Mouse (Mus musculus) midbrain, postnatal 0 days (tissue): ENCODE results near the gene Arl1. TPM values are rescaled to one million over a fixed set of nuclear protein-coding genes. Genes with fewer than 3 reads are reported as not detected.
A peak's percentile ranks its signal among the peaks of the same experiment; 100 is the strongest.

Experiments used
- ATAC-seq: fragments of 200-750 bp; cut with Nextera tagmentation; 2 replicates; pipeline ENCODE4 v1.8.0; 2017; ENCODE audit warnings: moderate number of reproducible peaks, mild to moderate bottlenecking, moderate TSS enrichment, moderate library complexity; ENCODE audit not compliant: low FRiP score
- DNase-seq: peaks from one replicate; pipeline ENCODE4 v3.0.0-alpha.2; 2015; ENCODE audit warnings: low spot score
- H3K27ac ChIP-seq: fragments of 300-500 bp; sonication (generic); 2 replicates; pipeline ENCODE4 v1.5.1; 2014; ENCODE audit warnings: low read depth, mild to moderate bottlenecking, low read length, mixed read lengths
- H3K27me3 ChIP-seq: fragments of 300-500 bp; sonication (generic); 2 replicates; pipeline ENCODE4 v1.6.1; 2014; ENCODE audit warnings: low read length, control low read depth, mixed read lengths; ENCODE audit not compliant: insufficient read depth
- H3K36me3 ChIP-seq: fragments of 300-500 bp; sonication (generic); 2 replicates; pipeline ENCODE4 v1.6.1; 2014; ENCODE audit warnings: low read length, control low read depth, mixed read lengths; ENCODE audit not compliant: insufficient read depth
- H3K4me1 ChIP-seq: fragments of 300-500 bp; sonication (generic); 2 replicates; pipeline ENCODE4 v1.6.1; 2014; ENCODE audit warnings: mild to moderate bottlenecking, control low read depth, antibody characterized with exemption, low read length, mixed read lengths; ENCODE audit not compliant: insufficient read depth
- H3K4me2 ChIP-seq: fragments of 300-500 bp; sonication (generic); 2 replicates; pipeline ENCODE4 v1.6.1; 2014; ENCODE audit warnings: low read depth, mild to moderate bottlenecking, low read length, mixed read lengths; ENCODE audit not compliant: poor library complexity, severe bottlenecking
- H3K4me3 ChIP-seq: fragments of 300-500 bp; sonication (generic); 2 replicates; pipeline ENCODE4 v1.5.1; 2014; ENCODE audit warnings: low read depth, mild to moderate bottlenecking, low read length, moderate library complexity
- H3K9ac ChIP-seq: fragments of 300-500 bp; sonication (generic); replicated peaks from 2 replicates; pipeline ENCODE4 v1.6.1; 2014; ENCODE audit warnings: mild to moderate bottlenecking, low read length, moderate library complexity, mixed read lengths; ENCODE audit not compliant: poor library complexity, severe bottlenecking
- H3K9me3 ChIP-seq: fragments of 300-500 bp; sonication (generic); 2 replicates; pipeline ENCODE4 v1.6.1; 2016; ENCODE audit warnings: low read length, control low read depth
- CTCF ChIP-seq: IDR thresholded peaks from 2 replicates; pipeline ENCODE4 v1.5.1; 2016; ENCODE audit warnings: antibody characterized with exemption, mild to moderate bottlenecking
- WGBS: fragments of 180-500 bp; shearing (Covaris S2); extraction: QIAGEN DNeasy Blood & Tissue Kit; methylation state at CpG from one replicate; pipeline ENCODE4 v1.1.7; 2014; 5-methylcytosine and 5-hydroxymethylcytosine counted together
- polyA plus RNA-seq: library from polyadenylated mRNA; unstranded; fragments of >200 nt; fragmentation: Nextera tagmentation; extraction: Ambion mirVana; gene quantifications from 2 replicates; pipeline ENCODE4 v1.2.1, GENCODE M21; 2015
- total RNA-seq: library from RNA; depleted of rRNA; stranded (reverse); fragments of >200 nt; gene quantifications from 2 replicates; pipeline ENCODE4 v1.2.3, GENCODE M21; 2014; rRNA removed

Gene Arl1
- 81.4 and 86.1 TPM in 2 replicates for total RNA-seq
- polyA plus RNA-seq = 169 and 174 TPM in 2 replicates

- H3K9me3 ChIP-seq = no peaks in the 10 kb centered on the region
- under 1% methylated on average over 65 of the region's 65 CpGs for WGBS
These were observed at the start of gene Arl1 for GRCm38 (mm10) chr10:88730571-88731495. TSS of gene Arl1 (plus strand) at chr10:88730858.

GRCm38 (mm10) chr10:88682904-88683563 lies 47.6 kb upstream of the Arl1 start:
- TF ChIP-seq CTCF = no peak
- no peak overlapping the region for H3K27ac ChIP-seq
- H3K4me3 ChIP-seq = no peak overlapping the region
- no peak overlapping the region for H3K9ac ChIP-seq
- DNase-seq = no peak
- H3K36me3 ChIP-seq = no peaks in the 10 kb centered on the region
- no peaks in the 10 kb centered on the region for H3K9me3 ChIP-seq
- H3K4me1 ChIP-seq = no peaks in the 10 kb centered on the region
- H3K4me2 ChIP-seq = no peak overlapping the region
- 91% methylated on average over 4 of the region's 4 CpGs for WGBS
- no peak for ATAC-seq
- no peaks in the 10 kb centered on the region for H3K27me3 ChIP-seq

More at GRCm38 (mm10) chr10:88730571-88731495, at the start of gene Arl1:
- ATAC-seq (peak; percentile 96), DNase-seq (peak; percentile 95)
- peak; percentile 46 for TF ChIP-seq CTCF
- Histone ChIP-seq H3K9ac (peak within 1 kb of the TSS; percentile 95), H3K27me3 (no peaks in the 10 kb centered on the region), H3K27ac (peak within 1 kb of the TSS; percentile 78), H3K4me1 (0 out of 2 replicates have a peak, but pooled peaks cover 3% of the 10 kb centered on the region), H3K4me3 (peak within 1 kb of the TSS; percentile 99), H3K4me2 (peak within 1 kb of the TSS; percentile 72), H3K36me3 (no peaks in the 10 kb centered on the region)

- Histone ChIP-seq H3K4me3 (no peak within 1 kb of the TSS), H3K4me1 (no peaks in the 10 kb centered on the region), H3K9me3 (no peaks in the 10 kb centered on the region), H3K36me3 (no peaks in the 10 kb centered on the region), H3K9ac (no peak within 1 kb of the TSS), H3K27me3 (no peaks in the 10 kb centered on the region), H3K4me2 (no peak within 1 kb of the TSS), H3K27ac (no peak within 1 kb of the TSS)
- DNase-seq = no peak
- whole genome bisulfite sequencing = 82% methylated on average over 5 of the region's 5 CpGs
- TF ChIP-seq CTCF = no peak
- no peak for ATAC-seq
These were observed 45.7 kb upstream of the Arl1 start, which contains the start of gene Spic for GRCm38 (mm10) chr10:88684925-88685324. TSS of gene Spic (minus strand) at chr10:88685015.

GRCm38 (mm10) chr10:88700938-88701337 lies 29.7 kb upstream of the Arl1 start:
- DNase-seq (no peak), ATAC-seq (no peak)
- H3K36me3 ChIP-seq = no peaks in the 10 kb centered on the region
- H3K4me1 ChIP-seq = no peaks in the 10 kb centered on the region
- no peaks in the 10 kb centered on the region for H3K9me3 ChIP-seq
- H3K9ac ChIP-seq = no peak overlapping the region
- no peak overlapping the region for H3K27ac ChIP-seq
- no peak overlapping the region for H3K4me3 ChIP-seq
- WGBS = 67% methylated on average over 6 of the region's 6 CpGs
- no peak for TF ChIP-seq CTCF
- no peaks in the 10 kb centered on the region for H3K27me3 ChIP-seq
- H3K4me2 ChIP-seq = no peak overlapping the region

GRCm38 (mm10) chr10:88708671-88709523 lies 21.8 kb upstream of the Arl1 start:
- peak; percentile 52 for DNase-seq
- ATAC-seq = no peak
- no peak for TF ChIP-seq CTCF
- H3K4me2 ChIP-seq = no peak overlapping the region
- no peaks in the 10 kb centered on the region for H3K4me1 ChIP-seq
- 64% methylated on average over 10 of the region's 10 CpGs for WGBS
- H3K4me3 ChIP-seq = no peak overlapping the region
- no peaks in the 10 kb centered on the region for H3K9me3 ChIP-seq
- H3K36me3 ChIP-seq = no peaks in the 10 kb centered on the region
- no peak overlapping the region for H3K9ac ChIP-seq
- H3K27ac ChIP-seq = no peak overlapping the region
- no peaks in the 10 kb centered on the region for H3K27me3 ChIP-seq
